Mouse (Mus musculus) erythroblast, embryonic 14.5 days (primary cell): ENCODE data around the gene Lce1m.

Source experiments
- GATA1 ChIP-seq: IDR thresholded peaks from 2 replicates; pipeline ENCODE4 v1.6.1; 2012; ENCODE audit warnings: low read length, inconsistent platforms, mixed read lengths
- TAL1 ChIP-seq: IDR thresholded peaks from 3 replicates; pipeline ENCODE4 v1.6.1; 2012; ENCODE audit warnings: low read length, inconsistent platforms, mixed read lengths

DNA sequence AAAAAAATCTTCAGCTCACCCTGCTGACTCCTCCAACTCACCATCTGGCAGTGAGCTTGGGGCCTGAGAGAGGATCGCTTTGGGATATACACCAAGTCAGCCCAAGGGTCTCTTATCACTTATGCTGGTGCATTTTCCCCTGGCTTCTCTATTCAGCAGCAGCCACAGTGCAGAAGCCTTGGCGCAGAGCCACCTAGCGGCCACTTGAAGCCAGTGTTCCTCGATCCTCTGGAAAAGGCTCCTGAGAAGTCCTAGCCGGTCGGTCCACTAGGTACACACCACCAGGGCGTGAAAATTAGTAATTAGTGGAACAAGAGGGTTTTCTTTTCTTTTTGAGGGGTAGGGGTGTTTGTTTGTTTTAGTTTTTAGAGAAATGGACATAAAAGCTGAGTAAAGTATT lies 20.2 kb downstream of the Lce1m start:
- TF ChIP-seq GATA1 (no peak), TAL1 (no peak)
